Mouse (Mus musculus) bone marrow, adult 2 months (tissue): Measurements from ENCODE around the gene Klrb1f.

Experiments
- CTCF ChIP-seq: fragments of 200-500 bp; IDR thresholded peaks from 2 replicates; pipeline ENCODE4 v1.5.1; 2011; ENCODE audit warnings: low read length, control low read depth; ENCODE audit not compliant: control insufficient read depth, insufficient read depth
- POLR2A ChIP-seq: fragments of 200-500 bp; IDR thresholded peaks from 2 replicates; pipeline ENCODE4 v1.6.1; 2011; ENCODE audit warnings: low read depth, mild to moderate bottlenecking, control low read depth, low read length, borderline replicate concordance; ENCODE audit not compliant: control insufficient read depth

DNA sequence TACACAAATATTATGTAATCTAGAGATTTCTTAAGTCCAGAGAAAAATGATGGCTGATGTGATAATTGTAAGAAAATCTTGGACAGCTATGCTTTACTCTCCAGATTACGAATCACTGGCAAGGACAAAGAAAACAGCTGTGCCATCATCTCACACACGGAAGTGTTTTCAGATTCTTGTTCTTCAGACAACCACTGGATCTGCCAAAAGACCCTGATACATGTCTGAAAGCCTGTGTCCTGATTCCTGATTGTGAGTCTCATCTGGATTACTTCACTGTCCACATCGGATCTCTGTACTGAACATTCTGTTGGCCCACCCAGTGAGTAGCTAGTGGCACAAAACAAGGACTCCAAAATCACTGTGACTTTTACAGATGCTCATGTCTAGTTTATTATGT is 10.5 kb downstream of the Klrb1f start:
- TF ChIP-seq CTCF = no peak
- no peak for TF ChIP-seq POLR2A
